Mouse (Mus musculus): ENCODE results near the gene Pygo2. TPM values are rescaled to one million over a fixed set of nuclear protein-coding genes. Genes with fewer than 3 reads are reported as not detected.
A peak's percentile ranks its signal among the peaks of the same experiment; 100 is the strongest.

Pygo2 gene
- polyA plus RNA-seq, 1 experiment from 2014 or later: 10.1 TPM

- Histone ChIP-seq H3K9ac (peak within 1 kb of the TSS; percentile 53), H3K4me1 (replicated peaks) (peaks cover 23% of the 10 kb centered on the region), H3K4me2 (peak within 1 kb of the TSS; percentile 76), H3K9me3 (replicated peaks) (no peaks in the 10 kb centered on the region), H3K4me3 (replicated peaks) (peak within 1 kb of the TSS; percentile 69), H3K27me3 (no peaks in the 10 kb centered on the region), H3K36me3 (replicated peaks) (peaks cover 60% of the 10 kb centered on the region), H3K27ac (replicated peaks) (peak within 1 kb of the TSS; percentile 45)
- WGBS (ENCODE audit: insufficient replicate concordance): 5% methylated on average over 28 of the region's 28 CpGs
- peak; percentile 100 for ATAC-seq (ENCODE audit: insufficient read depth)
Observed at GRCm38 (mm10) chr3:89411490-89412393, 18.3 kb upstream of the Pygo2 start, which contains the start of gene Flad1. Flad1 (minus strand) TSS chr3:89411870.

- Histone ChIP-seq H3K27ac (replicated peaks) (no peak overlapping the region), H3K4me2 (peak overlapping the region; percentile 95), H3K9ac (no peak overlapping the region), H3K27me3 (no peaks in the 10 kb centered on the region), H3K9me3 (replicated peaks) (no peaks in the 10 kb centered on the region), H3K36me3 (replicated peaks) (peaks cover 42% of the 10 kb centered on the region), H3K4me3 (replicated peaks) (peak overlapping the region; percentile 85; the same call in 1 of the 2 replicates), H3K4me1 (replicated peaks) (peaks cover 43% of the 10 kb centered on the region)
- WGBS (ENCODE audit: insufficient replicate concordance): 90% methylated on average over 8 of the region's 8 CpGs
- ATAC-seq (ENCODE audit: insufficient read depth): no peak
Observed at GRCm38 (mm10) chr3:89416158-89416557, 13.9 kb upstream of the Pygo2 start.

DNA sequence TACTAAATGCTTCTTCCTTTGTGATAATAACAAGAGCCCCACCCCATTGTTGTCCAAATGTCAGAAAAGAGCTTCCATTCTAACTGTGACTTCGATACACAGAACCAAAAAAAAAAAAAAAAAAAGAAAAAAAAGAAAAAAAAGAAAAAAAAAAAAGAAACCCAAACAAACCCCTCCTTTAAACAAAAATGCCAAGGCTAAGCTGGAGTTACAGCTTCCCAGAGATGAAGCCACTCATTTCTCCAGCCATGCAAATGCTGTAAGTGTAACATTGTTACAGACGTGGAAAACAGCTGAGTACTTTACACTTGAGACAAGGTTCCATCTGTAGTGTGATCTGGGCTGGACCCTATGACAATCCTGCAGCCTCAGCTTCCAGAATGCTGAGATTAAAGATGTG is 12.9 kb upstream of the Pygo2 start:
- H3K36me3 ChIP-seq (replicated peaks): peaks cover 42% of the 10 kb centered on the region
- WGBS (ENCODE audit: insufficient replicate concordance): 10% methylated on average over 2 of the region's 2 CpGs

GRCm38 (mm10) chr3:89417840-89418169 is 12.2 kb upstream of the Pygo2 start:
- H3K27ac ChIP-seq (replicated peaks): peak overlapping the region; percentile 98
- peak overlapping the region; percentile 95 for H3K4me2 ChIP-seq
- ATAC-seq (ENCODE audit: insufficient read depth): peak; percentile 13
- peaks cover 44% of the 10 kb centered on the region for H3K36me3 ChIP-seq (replicated peaks)
- H3K4me1 ChIP-seq (replicated peaks): peaks cover 52% of the 10 kb centered on the region
- H3K27me3 ChIP-seq: no peaks in the 10 kb centered on the region
- H3K9me3 ChIP-seq (replicated peaks): no peaks in the 10 kb centered on the region
- WGBS (ENCODE audit: insufficient replicate concordance): under 1% methylated on average over 20 of the region's 20 CpGs
- H3K4me3 ChIP-seq (replicated peaks): peak overlapping the region; percentile 85
- peak overlapping the region; percentile 66 for H3K9ac ChIP-seq

More for the DNA sequence above, 12.9 kb upstream of the Pygo2 start:
- H3K4me1 ChIP-seq (replicated peaks): peaks cover 47% of the 10 kb centered on the region
- no peaks in the 10 kb centered on the region for H3K27me3 ChIP-seq
- peak overlapping the region; percentile 66 for H3K9ac ChIP-seq
- H3K4me3 ChIP-seq (replicated peaks): peak overlapping the region; percentile 85
- no peak for ATAC-seq (ENCODE audit: insufficient read depth)
- peak overlapping the region; percentile 98 for H3K27ac ChIP-seq (replicated peaks)
- peak overlapping the region; percentile 95 for H3K4me2 ChIP-seq
- H3K9me3 ChIP-seq (replicated peaks): no peaks in the 10 kb centered on the region

- no peaks in the 10 kb centered on the region for H3K9me3 ChIP-seq (replicated peaks)
- WGBS (ENCODE audit: insufficient replicate concordance): 0% methylated on average over 39 of the region's 39 CpGs
- H3K9ac ChIP-seq: peak within 1 kb of the TSS; percentile 81
- peaks cover 44% of the 10 kb centered on the region for H3K36me3 ChIP-seq (replicated peaks)
- H3K27me3 ChIP-seq: no peaks in the 10 kb centered on the region
- peak within 1 kb of the TSS; percentile 85 for H3K4me3 ChIP-seq (replicated peaks)
- peak; percentile 91 for ATAC-seq (ENCODE audit: insufficient read depth)
- peaks cover 57% of the 10 kb centered on the region for H3K4me1 ChIP-seq (replicated peaks)
- peak within 1 kb of the TSS; percentile 98 for H3K27ac ChIP-seq (replicated peaks)
- H3K4me2 ChIP-seq: peak within 1 kb of the TSS; percentile 95
Observed at GRCm38 (mm10) chr3:89418170-89418860, 11.7 kb upstream of the Pygo2 start, which contains the start of the genes Cks1b and Shc1. Cks1b (minus strand) TSS chr3:89418383. Shc1 (plus strand) TSS chr3:89418443.

DNA sequence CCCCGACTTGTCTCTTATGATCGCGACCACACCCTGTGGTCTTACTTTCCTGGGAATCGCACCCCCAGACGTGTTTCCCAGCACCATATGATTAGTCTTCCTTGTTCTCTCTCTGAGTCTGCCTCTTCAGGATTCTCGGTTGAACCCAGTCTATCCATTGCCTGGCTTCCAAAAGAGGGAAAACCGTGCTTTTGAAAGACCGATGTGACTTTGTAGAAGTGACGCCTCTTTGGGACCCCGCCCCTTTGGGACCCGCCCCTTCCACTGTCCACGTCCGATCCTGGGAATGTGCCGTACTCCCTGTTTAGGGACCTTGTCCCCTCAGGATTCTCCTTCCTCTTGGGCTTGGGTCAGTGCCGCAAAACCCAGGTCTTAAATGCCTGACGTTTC is 11.2 kb upstream of the Pygo2 start:
- Histone ChIP-seq H3K27me3 (no peaks in the 10 kb centered on the region), H3K36me3 (replicated peaks) (peaks cover 45% of the 10 kb centered on the region), H3K9me3 (replicated peaks) (no peaks in the 10 kb centered on the region), H3K4me2 (peak overlapping the region; percentile 95), H3K9ac (peak overlapping the region; percentile 81), H3K27ac (replicated peaks) (peak overlapping the region; percentile 98), H3K4me1 (replicated peaks) (peaks cover 63% of the 10 kb centered on the region), H3K4me3 (replicated peaks) (peak overlapping the region; percentile 85)
- ATAC-seq (ENCODE audit: insufficient read depth): peak; percentile 7; the same call in 1 of the 2 replicates
- WGBS (ENCODE audit: insufficient replicate concordance): 0% methylated on average over 16 of the region's 16 CpGs

GRCm38 (mm10) chr3:89419571-89419970 is 10.4 kb upstream of the Pygo2 start:
- no peaks in the 10 kb centered on the region for H3K27me3 ChIP-seq
- H3K9ac ChIP-seq: peak overlapping the region; percentile 81
- ATAC-seq (ENCODE audit: insufficient read depth): no peak
- peak overlapping the region; percentile 95 for H3K4me2 ChIP-seq
- peak overlapping the region; percentile 98 for H3K27ac ChIP-seq (replicated peaks)
- no peaks in the 10 kb centered on the region for H3K9me3 ChIP-seq (replicated peaks)
- 7% methylated on average over 9 of the region's 9 CpGs for WGBS (ENCODE audit: insufficient replicate concordance)
- H3K4me1 ChIP-seq (replicated peaks): peaks cover 70% of the 10 kb centered on the region
- H3K4me3 ChIP-seq (replicated peaks): peak overlapping the region; percentile 85
- H3K36me3 ChIP-seq (replicated peaks): peaks cover 45% of the 10 kb centered on the region

DNA sequence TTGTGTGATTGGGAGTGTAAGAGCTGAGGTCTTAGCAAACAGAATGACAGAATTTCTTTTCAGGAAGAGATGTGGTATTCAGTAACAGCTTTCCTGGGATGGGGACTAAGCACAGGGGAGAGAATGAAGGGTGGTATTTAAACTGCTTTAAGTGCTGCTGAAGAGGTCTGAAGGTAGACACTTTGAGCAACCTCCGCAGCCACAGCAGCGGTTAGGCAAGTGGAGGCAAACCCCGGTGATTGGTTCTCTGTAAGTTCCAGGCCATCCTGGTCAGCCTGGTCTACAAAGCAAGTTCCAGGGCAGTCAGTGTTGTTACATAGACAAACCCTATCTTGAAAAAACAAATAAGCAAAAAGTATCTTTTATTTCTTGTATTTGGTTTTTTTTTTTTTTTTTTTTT is 10.0 kb upstream of the Pygo2 start:
- peak overlapping the region; percentile 95 for H3K4me2 ChIP-seq
- no peaks in the 10 kb centered on the region for H3K9me3 ChIP-seq (replicated peaks)
- H3K4me1 ChIP-seq (replicated peaks): peaks cover 74% of the 10 kb centered on the region
- H3K4me3 ChIP-seq (replicated peaks): peak overlapping the region; percentile 85
- H3K9ac ChIP-seq: peak overlapping the region; percentile 81
- 21% methylated on average over 3 of the region's 3 CpGs for WGBS (ENCODE audit: insufficient replicate concordance)
- H3K27me3 ChIP-seq: no peaks in the 10 kb centered on the region
- ATAC-seq (ENCODE audit: insufficient read depth): no peak
- peak overlapping the region; percentile 98 for H3K27ac ChIP-seq (replicated peaks)
- peaks cover 45% of the 10 kb centered on the region for H3K36me3 ChIP-seq (replicated peaks)

DNA sequence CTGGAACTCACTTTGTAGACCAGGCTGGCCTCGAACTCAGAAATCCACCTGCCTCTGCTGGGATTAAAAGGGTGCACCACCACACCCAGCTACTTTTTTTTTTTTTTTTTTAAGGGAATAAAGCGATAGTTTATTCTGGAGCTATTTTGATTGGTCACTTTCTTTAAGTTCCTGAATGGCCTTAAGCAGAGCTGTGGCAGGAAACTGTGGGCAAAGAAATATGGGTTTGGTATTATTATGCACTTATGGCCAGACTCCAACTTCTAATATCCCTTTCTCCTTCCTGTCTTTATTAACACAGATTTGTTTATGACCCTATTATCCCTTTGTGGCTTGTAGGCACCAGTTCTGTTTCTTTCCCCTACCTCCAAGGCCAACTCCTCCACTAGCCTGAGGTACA is 9.6 kb upstream of the Pygo2 start:
- Histone ChIP-seq H3K9ac (peak overlapping the region; percentile 41), H3K27ac (replicated peaks) (peak overlapping the region; percentile 98), H3K4me1 (replicated peaks) (peaks cover 78% of the 10 kb centered on the region), H3K9me3 (replicated peaks) (no peaks in the 10 kb centered on the region), H3K4me2 (peak overlapping the region; percentile 95), H3K27me3 (no peaks in the 10 kb centered on the region), H3K4me3 (replicated peaks) (peak overlapping the region; percentile 63), H3K36me3 (replicated peaks) (peaks cover 45% of the 10 kb centered on the region)
- 31% methylated on average over 2 of the region's 2 CpGs for WGBS (ENCODE audit: insufficient replicate concordance)
- no peak for ATAC-seq (ENCODE audit: insufficient read depth)

DNA sequence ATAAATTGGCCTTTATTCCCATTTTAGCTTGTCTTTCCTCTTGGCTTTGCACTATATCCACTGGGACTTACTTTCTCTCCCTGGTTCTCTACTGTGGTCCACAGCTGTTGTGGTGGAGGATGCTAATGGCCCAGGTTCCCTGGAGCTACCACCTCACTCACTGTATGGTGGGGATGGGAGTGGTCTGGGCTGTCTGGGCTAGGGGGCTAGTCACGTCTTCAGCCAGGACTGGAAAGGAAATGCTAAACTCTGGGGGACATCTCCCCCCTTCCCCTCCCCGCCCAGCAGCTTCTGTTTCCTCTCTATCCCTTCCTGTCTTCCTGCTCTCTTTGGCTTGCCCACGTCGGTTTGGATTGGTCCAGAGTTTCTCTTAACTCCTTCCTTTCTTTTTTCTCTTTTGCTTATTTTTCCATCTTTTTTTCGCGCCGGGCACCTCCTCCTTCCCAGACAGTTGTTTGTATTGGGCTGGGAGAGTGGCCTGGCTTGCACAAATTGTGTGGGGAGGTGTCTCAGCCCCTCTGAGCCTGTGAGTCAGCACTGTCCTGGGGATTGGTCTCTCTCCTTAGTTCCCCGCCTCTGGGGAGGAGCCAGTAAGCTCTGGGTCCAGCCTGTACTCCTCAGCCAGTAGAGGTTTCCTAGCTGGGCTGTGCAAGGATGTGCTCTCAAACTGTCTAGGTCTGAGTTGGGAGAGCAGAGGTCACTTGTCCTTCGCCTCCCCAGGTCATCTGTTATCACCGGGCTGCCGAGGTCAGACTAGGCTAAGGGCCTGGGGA is 8.8 kb upstream of the Pygo2 start:
- Histone ChIP-seq H3K4me3 (replicated peaks) (peak overlapping the region; percentile 63), H3K9me3 (replicated peaks) (no peaks in the 10 kb centered on the region), H3K27me3 (no peaks in the 10 kb centered on the region), H3K27ac (replicated peaks) (peak overlapping the region; percentile 98), H3K36me3 (replicated peaks) (peaks cover 45% of the 10 kb centered on the region), H3K4me2 (peak overlapping the region; percentile 95), H3K4me1 (replicated peaks) (peaks cover 84% of the 10 kb centered on the region), H3K9ac (peak overlapping the region; percentile 72)
- 9% methylated on average over 11 of the region's 11 CpGs for WGBS (ENCODE audit: insufficient replicate concordance)
- peak; percentile 68 for ATAC-seq (ENCODE audit: insufficient read depth)
